Mouse (Mus musculus): Measurements from ENCODE around the gene Rbms3. TPM values are rescaled to one million over a fixed set of nuclear protein-coding genes. Genes with fewer than 3 reads are reported as not detected.

The Rbms3 gene
- polyA plus RNA-seq, 1 experiment from 2014 or later: 12.2 TPM

DNA sequence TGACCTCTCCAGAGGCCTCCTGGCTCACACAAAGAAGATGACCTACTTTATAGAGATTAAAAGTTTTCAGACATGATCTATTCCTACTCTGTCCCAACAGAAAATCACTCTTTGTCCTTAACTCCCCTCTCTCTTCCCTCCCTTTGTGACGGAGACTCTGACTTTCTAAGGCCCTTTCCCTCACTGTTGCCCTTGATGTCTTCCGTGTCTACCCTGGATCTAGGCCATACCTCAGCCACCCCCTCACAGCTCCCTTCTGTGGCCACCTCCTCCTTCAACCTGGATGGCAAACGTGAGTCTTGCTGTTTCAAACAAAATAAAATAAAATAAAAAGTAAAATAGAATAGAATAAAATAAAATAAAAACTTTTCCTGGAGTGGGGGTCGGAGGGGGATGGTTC is 408.2 kb downstream of the Rbms3 start:
- ATAC-seq (replicated peaks; ENCODE audit: low FRiP score): no peak
- WGBS: 80% methylated on average over 4 of the region's 4 CpGs
- Histone ChIP-seq H3K27me3 (ENCODE audit: control insufficient read depth, insufficient read depth, low read length) (no peaks in the 10 kb centered on the region), H3K9ac (ENCODE audit: low read length) (no peak overlapping the region), H3K27ac (ENCODE audit: low read depth, low read length) (no peak overlapping the region), H3K9me3 (ENCODE audit: control insufficient read depth, low read length) (no peaks in the 10 kb centered on the region), H3K4me1 (replicated peaks; ENCODE audit: control insufficient read depth, insufficient read depth, low read length) (no peaks in the 10 kb centered on the region), H3K4me3 (ENCODE audit: low read depth, low read length) (no peak overlapping the region), H3K4me2 (ENCODE audit: low read depth, low read length, severe bottlenecking) (no peak overlapping the region), H3K36me3 (ENCODE audit: control insufficient read depth, insufficient read depth, low read length) (no peaks in the 10 kb centered on the region)
- no peak for DNase-seq (ENCODE audit: low spot score)

DNA sequence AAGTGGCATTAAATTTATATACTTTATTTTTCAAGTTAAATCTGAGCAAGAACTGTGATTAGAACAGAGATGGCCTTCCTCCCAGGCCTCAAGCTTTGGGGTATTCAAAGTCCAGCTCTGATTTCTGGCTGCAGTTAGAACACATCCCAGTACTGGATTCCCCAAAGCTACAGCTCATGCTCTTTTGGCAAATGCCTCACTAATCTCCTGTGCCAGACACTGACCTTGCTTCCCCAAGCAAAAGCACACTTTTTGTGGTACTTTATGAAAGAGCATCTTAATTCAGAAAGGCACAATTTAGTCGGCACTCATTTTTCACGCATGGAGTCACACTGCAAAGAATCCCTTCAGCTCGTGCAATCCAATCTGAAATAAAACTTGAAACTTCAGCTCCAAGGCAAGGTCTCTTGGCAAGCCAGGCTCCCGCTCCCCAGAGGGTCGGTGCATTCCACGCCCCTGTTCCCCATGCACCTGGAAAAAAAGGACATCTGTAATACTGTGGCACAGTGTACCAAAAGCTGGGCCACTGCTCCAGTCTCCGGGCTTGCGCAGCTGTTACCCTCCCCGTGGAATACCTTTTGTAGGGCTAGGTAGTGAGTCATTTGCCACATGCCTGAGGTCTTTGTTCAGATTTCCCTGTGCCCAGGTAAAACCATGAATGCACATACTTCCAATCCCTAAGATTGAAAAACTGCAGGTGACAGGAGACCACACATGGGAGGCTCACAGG is 413.5 kb downstream of the Rbms3 start:
- no peaks in the 10 kb centered on the region for H3K27me3 ChIP-seq (ENCODE audit: control insufficient read depth, insufficient read depth, low read length)
- H3K4me1 ChIP-seq (replicated peaks; ENCODE audit: control insufficient read depth, insufficient read depth, low read length): no peaks in the 10 kb centered on the region; the same call in 1 of the 2 replicates
- no peak overlapping the region for H3K4me2 ChIP-seq (ENCODE audit: low read depth, low read length, severe bottlenecking)
- H3K9me3 ChIP-seq (ENCODE audit: control insufficient read depth, low read length): no peaks in the 10 kb centered on the region
- no peak overlapping the region for H3K27ac ChIP-seq (ENCODE audit: low read depth, low read length)
- H3K36me3 ChIP-seq (ENCODE audit: control insufficient read depth, insufficient read depth, low read length): no peaks in the 10 kb centered on the region
- no peak overlapping the region for H3K4me3 ChIP-seq (ENCODE audit: low read depth, low read length)
- no peak overlapping the region for H3K9ac ChIP-seq (ENCODE audit: low read length)
- ATAC-seq (replicated peaks; ENCODE audit: low FRiP score) (no peak), DNase-seq (ENCODE audit: low spot score) (no peak)
- WGBS: 70% methylated on average over 9 of the region's 9 CpGs

DNA sequence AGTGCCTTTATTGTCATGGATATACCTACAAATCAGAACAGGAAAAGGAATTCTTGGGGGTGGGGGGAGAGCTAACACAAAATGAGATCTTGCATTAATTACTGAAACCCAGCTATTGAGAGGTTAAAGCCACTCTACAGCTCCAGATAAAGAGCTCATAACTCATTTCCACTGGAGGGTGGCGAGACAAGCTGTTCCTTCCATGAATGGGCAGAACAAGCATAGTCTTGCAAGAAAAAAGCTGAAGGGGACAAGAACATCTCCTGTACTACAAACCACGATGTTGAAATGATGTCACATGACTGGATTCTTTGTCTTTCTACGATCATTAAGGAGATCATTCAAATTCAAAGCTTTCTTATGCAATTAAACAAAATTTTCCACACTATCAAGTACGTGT is 417.7 kb downstream of the Rbms3 start:
- Histone ChIP-seq H3K4me2 (ENCODE audit: low read depth, low read length, severe bottlenecking) (no peak overlapping the region), H3K9ac (ENCODE audit: low read length) (no peak overlapping the region), H3K4me3 (ENCODE audit: low read depth, low read length) (no peak overlapping the region), H3K27me3 (ENCODE audit: control insufficient read depth, insufficient read depth, low read length) (no peaks in the 10 kb centered on the region), H3K27ac (ENCODE audit: low read depth, low read length) (no peak overlapping the region), H3K36me3 (ENCODE audit: control insufficient read depth, insufficient read depth, low read length) (no peaks in the 10 kb centered on the region), H3K9me3 (ENCODE audit: control insufficient read depth, low read length) (no peaks in the 10 kb centered on the region), H3K4me1 (replicated peaks; ENCODE audit: control insufficient read depth, insufficient read depth, low read length) (no peaks in the 10 kb centered on the region; the same call in 1 of the 2 replicates)
- WGBS: 76% methylated on average over 4 of the region's 4 CpGs
- ATAC-seq (replicated peaks; ENCODE audit: low FRiP score): no peak
- DNase-seq (ENCODE audit: low spot score): no peak

DNA sequence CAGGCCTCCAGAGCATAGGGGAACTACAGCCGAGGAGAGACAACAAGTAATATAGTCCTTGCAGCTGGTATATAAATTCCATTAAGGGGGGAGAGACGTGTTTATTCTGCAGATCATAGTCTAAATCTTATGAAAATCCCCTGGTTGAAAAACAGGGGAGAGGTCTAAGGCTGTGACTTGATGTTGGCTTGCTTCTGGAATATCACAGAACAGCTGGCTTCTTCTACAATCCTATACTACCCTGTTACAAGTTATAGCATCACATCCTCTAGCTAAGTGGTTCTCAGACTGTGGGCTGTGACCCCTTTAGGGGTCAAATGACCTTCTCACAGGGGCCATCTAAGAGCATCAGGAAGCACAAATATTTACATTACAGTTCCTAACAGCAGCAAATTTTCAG is 419.4 kb downstream of the Rbms3 start:
- Histone ChIP-seq H3K36me3 (ENCODE audit: control insufficient read depth, insufficient read depth, low read length) (no peaks in the 10 kb centered on the region), H3K9me3 (ENCODE audit: control insufficient read depth, low read length) (no peaks in the 10 kb centered on the region), H3K4me2 (ENCODE audit: low read depth, low read length, severe bottlenecking) (no peak overlapping the region), H3K4me1 (replicated peaks; ENCODE audit: control insufficient read depth, insufficient read depth, low read length) (no peaks in the 10 kb centered on the region; the same call in 1 of the 2 replicates), H3K9ac (ENCODE audit: low read length) (no peak overlapping the region), H3K27ac (ENCODE audit: low read depth, low read length) (no peak overlapping the region), H3K27me3 (ENCODE audit: control insufficient read depth, insufficient read depth, low read length) (no peaks in the 10 kb centered on the region), H3K4me3 (ENCODE audit: low read depth, low read length) (no peak overlapping the region)
- ATAC-seq (replicated peaks; ENCODE audit: low FRiP score): no peak
- no peak for DNase-seq (ENCODE audit: low spot score)
- WGBS: 86% methylated on average over 2 of the region's 2 CpGs

DNA sequence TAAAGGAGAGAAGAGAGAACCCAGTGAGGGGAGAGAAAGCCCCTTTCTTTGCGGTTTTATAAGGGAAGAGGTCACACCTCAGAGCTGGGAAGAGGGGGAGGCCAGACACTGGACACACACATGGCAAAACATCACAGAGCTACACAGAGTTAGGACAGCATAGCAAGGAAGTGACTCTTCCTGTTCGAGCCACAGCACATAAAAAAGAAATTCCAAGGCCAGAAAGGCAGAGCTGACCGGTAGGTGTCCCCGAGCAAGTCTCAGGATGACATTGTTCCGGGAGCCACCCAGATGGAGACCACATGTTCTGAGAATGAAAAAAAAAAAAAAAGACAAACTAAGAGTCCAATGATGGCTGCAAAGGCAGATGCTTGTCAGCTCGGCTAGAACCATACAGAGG is 424.3 kb downstream of the Rbms3 start:
- H3K27me3 ChIP-seq (ENCODE audit: control insufficient read depth, insufficient read depth, low read length): no peaks in the 10 kb centered on the region
- no peaks in the 10 kb centered on the region for H3K36me3 ChIP-seq (ENCODE audit: control insufficient read depth, insufficient read depth, low read length)
- no peak overlapping the region for H3K4me3 ChIP-seq (ENCODE audit: low read depth, low read length)
- H3K27ac ChIP-seq (ENCODE audit: low read depth, low read length): no peak overlapping the region
- H3K9ac ChIP-seq (ENCODE audit: low read length): no peak overlapping the region
- no peak overlapping the region for H3K4me2 ChIP-seq (ENCODE audit: low read depth, low read length, severe bottlenecking)
- DNase-seq (ENCODE audit: low spot score) (no peak), ATAC-seq (replicated peaks; ENCODE audit: low FRiP score) (no peak)
- WGBS: 61% methylated on average over 6 of the region's 6 CpGs
- H3K4me1 ChIP-seq (replicated peaks; ENCODE audit: control insufficient read depth, insufficient read depth, low read length): no peaks in the 10 kb centered on the region
- no peaks in the 10 kb centered on the region for H3K9me3 ChIP-seq (ENCODE audit: control insufficient read depth, low read length)

DNA sequence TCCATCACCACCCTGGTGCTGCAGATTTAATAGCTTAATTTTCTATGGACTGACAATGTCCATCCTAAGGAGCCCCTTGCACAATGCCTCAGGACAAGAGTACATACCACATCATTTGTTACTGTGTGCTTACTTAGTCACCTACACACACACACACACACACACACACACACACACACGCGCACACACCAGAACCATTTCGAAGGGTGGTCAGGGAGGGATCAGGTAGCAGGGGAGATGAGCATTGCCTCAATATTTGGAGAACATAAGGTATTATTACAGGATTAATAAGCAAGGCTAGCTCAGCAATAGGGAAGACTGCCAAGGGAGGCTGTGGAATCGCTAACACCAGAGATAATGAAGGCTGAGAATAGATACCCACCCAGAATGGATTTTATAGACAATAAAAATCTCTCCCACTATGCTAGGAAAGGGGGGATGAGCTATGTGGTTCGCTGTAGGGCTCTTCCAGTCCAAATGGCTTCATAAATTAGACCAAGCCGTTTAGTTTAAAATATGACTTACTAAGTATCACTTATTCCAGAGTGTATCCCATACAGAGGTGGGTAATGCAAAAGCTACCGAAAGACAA is 429.6 kb downstream of the Rbms3 start:
- no peak overlapping the region for H3K4me3 ChIP-seq (ENCODE audit: low read depth, low read length)
- H3K36me3 ChIP-seq (ENCODE audit: control insufficient read depth, insufficient read depth, low read length): no peaks in the 10 kb centered on the region
- no peak overlapping the region for H3K27ac ChIP-seq (ENCODE audit: low read depth, low read length)
- ATAC-seq (replicated peaks; ENCODE audit: low FRiP score): no peak
- no peak overlapping the region for H3K9ac ChIP-seq (ENCODE audit: low read length)
- H3K27me3 ChIP-seq (ENCODE audit: control insufficient read depth, insufficient read depth, low read length): no peaks in the 10 kb centered on the region
- no peak for DNase-seq (ENCODE audit: low spot score)
- 92% methylated on average over 7 of the region's 7 CpGs for WGBS
- no peak overlapping the region for H3K4me2 ChIP-seq (ENCODE audit: low read depth, low read length, severe bottlenecking)
- H3K9me3 ChIP-seq (ENCODE audit: control insufficient read depth, low read length): no peaks in the 10 kb centered on the region
- no peaks in the 10 kb centered on the region for H3K4me1 ChIP-seq (replicated peaks; ENCODE audit: control insufficient read depth, insufficient read depth, low read length)

DNA sequence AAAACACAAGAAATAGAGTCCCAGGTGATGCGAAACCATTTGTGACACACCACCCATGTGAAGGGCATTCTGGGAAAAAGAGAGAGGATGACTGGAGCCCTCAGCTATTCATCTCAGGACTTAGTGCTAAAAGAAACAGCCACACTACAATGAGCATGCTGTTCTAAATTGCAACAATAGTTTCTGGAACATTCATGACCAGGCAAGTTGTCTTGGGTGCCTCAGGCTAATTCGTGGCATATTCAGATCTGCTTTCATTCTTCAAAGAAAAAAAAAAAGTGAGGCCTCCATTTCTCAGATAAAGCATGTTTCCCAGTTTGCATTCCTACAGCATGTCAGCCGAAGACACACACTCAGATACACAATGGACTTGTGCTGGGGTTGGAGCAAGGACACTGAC is 432.2 kb downstream of the Rbms3 start:
- Histone ChIP-seq H3K36me3 (ENCODE audit: control insufficient read depth, insufficient read depth, low read length) (no peaks in the 10 kb centered on the region), H3K27me3 (ENCODE audit: control insufficient read depth, insufficient read depth, low read length) (no peaks in the 10 kb centered on the region), H3K4me1 (replicated peaks; ENCODE audit: control insufficient read depth, insufficient read depth, low read length) (no peaks in the 10 kb centered on the region), H3K9ac (ENCODE audit: low read length) (no peak overlapping the region), H3K4me3 (ENCODE audit: low read depth, low read length) (no peak overlapping the region), H3K4me2 (ENCODE audit: low read depth, low read length, severe bottlenecking) (no peak overlapping the region), H3K27ac (ENCODE audit: low read depth, low read length) (no peak overlapping the region), H3K9me3 (ENCODE audit: control insufficient read depth, low read length) (no peaks in the 10 kb centered on the region)
- 85% methylated on average over 3 of the region's 3 CpGs for WGBS
- no peak for ATAC-seq (replicated peaks; ENCODE audit: low FRiP score)
- DNase-seq (ENCODE audit: low spot score): no peak

DNA sequence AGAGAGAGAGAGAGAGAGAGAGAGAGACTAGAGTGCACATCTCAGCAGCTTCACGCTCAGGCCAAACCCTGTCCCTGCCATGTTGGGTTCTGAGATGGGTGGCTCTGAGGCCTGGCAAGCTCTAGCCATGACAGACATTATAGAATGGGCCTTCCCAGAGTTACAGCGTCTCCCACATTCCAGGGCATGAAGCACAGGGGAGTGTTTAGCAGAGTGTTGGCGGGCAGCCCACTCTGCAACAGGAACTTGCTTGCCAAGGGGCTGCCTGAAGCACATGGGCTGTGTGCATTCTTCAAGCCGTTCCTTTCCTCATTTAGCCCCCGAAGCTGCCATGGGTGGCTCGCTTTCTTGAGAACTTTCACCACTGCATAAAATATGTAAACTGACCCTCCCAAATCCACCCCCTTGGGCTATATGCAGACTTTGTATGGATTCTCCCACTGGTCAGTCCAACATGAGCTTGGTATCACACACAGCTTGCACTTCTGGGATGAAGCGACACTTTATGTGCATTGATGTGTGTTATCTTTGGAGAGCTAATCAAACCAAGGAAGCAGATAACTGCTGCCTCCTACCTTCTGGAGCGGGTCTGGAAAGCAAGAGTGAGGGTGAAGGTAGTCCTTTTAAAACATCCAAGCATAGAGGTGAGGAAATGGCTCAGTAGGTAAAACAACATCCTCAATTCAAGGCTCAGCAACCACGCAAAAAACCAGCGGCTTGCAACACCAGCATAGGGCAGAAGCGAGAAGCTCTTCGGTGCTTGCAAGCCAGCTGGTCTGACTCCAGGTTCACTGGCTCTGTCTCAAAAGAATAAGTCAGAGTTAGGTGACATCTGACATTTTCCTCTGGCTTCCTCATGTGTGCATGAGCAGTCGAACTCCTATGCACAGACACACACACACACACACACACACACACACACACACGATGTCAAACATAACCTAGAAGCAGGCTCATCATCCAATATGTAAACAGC is 436.9 kb downstream of the Rbms3 start:
- Histone ChIP-seq H3K9me3 (ENCODE audit: control insufficient read depth, low read length) (no peaks in the 10 kb centered on the region), H3K9ac (ENCODE audit: low read length) (no peak overlapping the region), H3K27me3 (ENCODE audit: control insufficient read depth, insufficient read depth, low read length) (no peaks in the 10 kb centered on the region), H3K27ac (ENCODE audit: low read depth, low read length) (no peak overlapping the region), H3K4me2 (ENCODE audit: low read depth, low read length, severe bottlenecking) (no peak overlapping the region), H3K36me3 (ENCODE audit: control insufficient read depth, insufficient read depth, low read length) (no peaks in the 10 kb centered on the region), H3K4me3 (ENCODE audit: low read depth, low read length) (no peak overlapping the region), H3K4me1 (replicated peaks; ENCODE audit: control insufficient read depth, insufficient read depth, low read length) (no peaks in the 10 kb centered on the region)
- 86% methylated on average over 14 of the region's 14 CpGs for WGBS
- DNase-seq (ENCODE audit: low spot score): no peak
- no peak for ATAC-seq (replicated peaks; ENCODE audit: low FRiP score)
